Mouse (Mus musculus): ENCODE results near the gene Shoc2. TPM values are rescaled to one million over a fixed set of nuclear protein-coding genes. Genes with fewer than 3 reads are reported as not detected.
A peak's percentile ranks its signal among the peaks of the same experiment; 100 is the strongest.
"Not testable (repeated sequence)": the region's sequence is repeated elsewhere in the genome, so short reads cannot be mapped to it uniquely, and the experiment has no call there.

Shoc2 gene
- polyA plus RNA-seq, 1 experiment from 2014 or later, result 31.7 TPM

- ATAC-seq (ENCODE audit: low FRiP score, low TSS enrichment), result no peak
- peak overlapping the region; percentile 58 for H3K4me2 ChIP-seq (replicated peaks; ENCODE audit: low read depth)
- H3K9ac ChIP-seq (ENCODE audit: low read length), result no peak overlapping the region
- 0 out of 2 replicates have a peak overlapping the region, but pooled peaks have one; percentile 24 for H3K27ac ChIP-seq (replicated peaks)
- no peaks in the 10 kb centered on the region for H3K9me3 ChIP-seq (ENCODE audit: control insufficient read depth, low read length)
- H3K4me3 ChIP-seq (ENCODE audit: low read depth, low read length), result peak overlapping the region; percentile 93
- no peaks in the 10 kb centered on the region for H3K36me3 ChIP-seq (ENCODE audit: control insufficient read depth, insufficient read depth, low read length)
- H3K4me1 ChIP-seq (replicated peaks; ENCODE audit: control insufficient read depth, insufficient read depth), result peaks cover 2% of the 10 kb centered on the region; the same call in 1 of the 2 replicates
- peak; percentile 14 for DNase-seq (ENCODE audit: low spot score)
- TF ChIP-seq CTCF (IDR thresholded peaks at IDR 0.05; ENCODE audit: low read depth) (peak; percentile 42; the same call in 1 of the 2 replicates), EP300 (optimal IDR thresholded peaks at IDR 0.05) (no peak)
- WGBS, result 22% methylated on average over 6 of the region's 6 CpGs
- no peaks in the 10 kb centered on the region for H3K27me3 ChIP-seq (ENCODE audit: control insufficient read depth, insufficient read depth, low read length)
These were observed 37.9 kb upstream of the Shoc2 start for GRCm38 (mm10) chr19:53906033-53906702.

- peak; percentile 12 for DNase-seq (ENCODE audit: low spot score)
- not testable (repeated sequence) for ATAC-seq (ENCODE audit: low FRiP score, low TSS enrichment); H3K27me3 ChIP-seq (ENCODE audit: control insufficient read depth, insufficient read depth, low read length); H3K4me3 ChIP-seq (ENCODE audit: low read depth, low read length); H3K4me2 ChIP-seq (replicated peaks; ENCODE audit: low read depth); H3K9ac ChIP-seq (ENCODE audit: low read length); H3K27ac ChIP-seq (replicated peaks); H3K4me1 ChIP-seq (replicated peaks; ENCODE audit: control insufficient read depth, insufficient read depth); H3K9me3 ChIP-seq (ENCODE audit: control insufficient read depth, low read length); H3K36me3 ChIP-seq (ENCODE audit: control insufficient read depth, insufficient read depth, low read length)
These were observed 37.4 kb upstream of the Shoc2 start for GRCm38 (mm10) chr19:53906703-53907070.

GRCm38 (mm10) chr19:53914950-53915349 is 29.2 kb upstream of the Shoc2 start:
- H3K4me3 ChIP-seq (ENCODE audit: low read depth, low read length), result no peak overlapping the region
- no peak for ATAC-seq (ENCODE audit: low FRiP score, low TSS enrichment)
- H3K4me1 ChIP-seq (replicated peaks; ENCODE audit: control insufficient read depth, insufficient read depth), result no peaks in the 10 kb centered on the region
- no peak for DNase-seq (ENCODE audit: low spot score)
- peaks cover 35% of the 10 kb centered on the region for H3K36me3 ChIP-seq (ENCODE audit: control insufficient read depth, insufficient read depth, low read length)
- WGBS, result 91% methylated on average over 4 of the region's 4 CpGs
- TF ChIP-seq CTCF (IDR thresholded peaks at IDR 0.05; ENCODE audit: low read depth), result no peak
- no peak for TF ChIP-seq EP300 (optimal IDR thresholded peaks at IDR 0.05)
- H3K9me3 ChIP-seq (ENCODE audit: control insufficient read depth, low read length), result no peaks in the 10 kb centered on the region
- H3K27ac ChIP-seq (replicated peaks), result no peak overlapping the region
- H3K9ac ChIP-seq (ENCODE audit: low read length), result no peak overlapping the region
- no peaks in the 10 kb centered on the region for H3K27me3 ChIP-seq (ENCODE audit: control insufficient read depth, insufficient read depth, low read length)
- no peak overlapping the region for H3K4me2 ChIP-seq (replicated peaks; ENCODE audit: low read depth)

GRCm38 (mm10) chr19:53919541-53919940 is 24.6 kb upstream of the Shoc2 start:
- 86% methylated on average over 10 of the region's 10 CpGs for WGBS

GRCm38 (mm10) chr19:53921996-53922395 is 22.1 kb upstream of the Shoc2 start:
- H3K27me3 ChIP-seq (ENCODE audit: control insufficient read depth, insufficient read depth, low read length); H3K27ac ChIP-seq (replicated peaks); DNase-seq (ENCODE audit: low spot score); H3K4me2 ChIP-seq (replicated peaks; ENCODE audit: low read depth); H3K9me3 ChIP-seq (ENCODE audit: control insufficient read depth, low read length); H3K9ac ChIP-seq (ENCODE audit: low read length); H3K4me3 ChIP-seq (ENCODE audit: low read depth, low read length); ATAC-seq (ENCODE audit: low FRiP score, low TSS enrichment); H3K4me1 ChIP-seq (replicated peaks; ENCODE audit: control insufficient read depth, insufficient read depth): not testable (repeated sequence)
- 95% methylated on average over 3 of the region's 3 CpGs for WGBS
- peaks cover 30% of the 10 kb centered on the region for H3K36me3 ChIP-seq (ENCODE audit: control insufficient read depth, insufficient read depth, low read length)

More at GRCm38 (mm10) chr19:53919541-53919940, 24.6 kb upstream of the Shoc2 start:
- peaks cover 32% of the 10 kb centered on the region for H3K36me3 ChIP-seq (ENCODE audit: control insufficient read depth, insufficient read depth, low read length)
- TF ChIP-seq EP300 (optimal IDR thresholded peaks at IDR 0.05) (no peak), CTCF (IDR thresholded peaks at IDR 0.05; ENCODE audit: low read depth) (no peak)
- H3K9ac ChIP-seq (ENCODE audit: low read length), result no peak overlapping the region
- no peaks in the 10 kb centered on the region for H3K9me3 ChIP-seq (ENCODE audit: control insufficient read depth, low read length)
- H3K4me1 ChIP-seq (replicated peaks; ENCODE audit: control insufficient read depth, insufficient read depth), result no peaks in the 10 kb centered on the region
- DNase-seq (ENCODE audit: low spot score) (no peak), ATAC-seq (ENCODE audit: low FRiP score, low TSS enrichment) (no peak)
- H3K4me3 ChIP-seq (ENCODE audit: low read depth, low read length), result no peak overlapping the region
- H3K27ac ChIP-seq (replicated peaks), result no peak overlapping the region
- no peaks in the 10 kb centered on the region for H3K27me3 ChIP-seq (ENCODE audit: control insufficient read depth, insufficient read depth, low read length)
- H3K4me2 ChIP-seq (replicated peaks; ENCODE audit: low read depth), result no peak overlapping the region

- Histone ChIP-seq H3K27ac (replicated peaks) (no peak overlapping the region), H3K9ac (ENCODE audit: low read length) (no peak overlapping the region), H3K9me3 (ENCODE audit: control insufficient read depth, low read length) (no peaks in the 10 kb centered on the region), H3K4me2 (replicated peaks; ENCODE audit: low read depth) (no peak overlapping the region), H3K27me3 (ENCODE audit: control insufficient read depth, insufficient read depth, low read length) (no peaks in the 10 kb centered on the region), H3K4me1 (replicated peaks; ENCODE audit: control insufficient read depth, insufficient read depth) (no peaks in the 10 kb centered on the region), H3K36me3 (ENCODE audit: control insufficient read depth, insufficient read depth, low read length) (peaks cover 17% of the 10 kb centered on the region; the same call in 1 of the 2 replicates), H3K4me3 (ENCODE audit: low read depth, low read length) (no peak overlapping the region)
- ATAC-seq (ENCODE audit: low FRiP score, low TSS enrichment), result no peak
- 90% methylated on average over 2 of the region's 2 CpGs for WGBS
- DNase-seq (ENCODE audit: low spot score), result no peak
- TF ChIP-seq CTCF (IDR thresholded peaks at IDR 0.05; ENCODE audit: low read depth) (peak; percentile 59), EP300 (optimal IDR thresholded peaks at IDR 0.05) (no peak)
These were observed 18.8 kb upstream of the Shoc2 start for GRCm38 (mm10) chr19:53925338-53925751.
